Mouse (Mus musculus): ENCODE results near the gene Zan. TPM values are rescaled to one million over a fixed set of nuclear protein-coding genes. Genes with fewer than 3 reads are reported as not detected.

The Zan gene
- polyA plus RNA-seq, 1 experiment, result 0.02 TPM

DNA sequence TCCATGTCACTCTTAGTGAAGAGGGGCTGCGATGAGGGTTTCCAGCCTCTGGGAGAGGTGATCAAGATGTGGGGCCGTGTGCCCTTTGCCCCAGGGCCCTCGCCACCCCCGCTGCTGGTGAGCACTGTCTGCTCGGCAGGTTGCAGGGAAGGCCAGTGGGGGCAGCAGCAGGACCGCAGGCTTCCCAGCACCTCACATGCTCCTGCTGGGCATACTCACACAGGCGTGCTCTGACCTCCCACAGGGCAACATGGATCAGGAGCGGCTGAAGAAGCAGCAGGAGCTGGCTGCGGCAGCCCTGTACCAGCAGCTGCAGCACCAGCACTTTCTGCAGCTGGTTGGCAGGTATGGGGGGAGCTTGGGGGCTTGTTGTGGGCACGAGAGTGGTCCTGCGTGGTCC lies 45.8 kb upstream of the Zan start:
- 93% methylated on average over 11 of the region's 11 CpGs for WGBS
- H3K4me1 ChIP-seq (ENCODE audit: control insufficient read depth, insufficient read depth, insufficient read length), result no peaks in the 10 kb centered on the region
- TF ChIP-seq POLR2A (IDR thresholded peaks at IDR 0.05; ENCODE audit: low read depth, low read length) (no peak), CTCF (IDR thresholded peaks at IDR 0.05; ENCODE audit: extremely low read depth, insufficient read depth, insufficient read length, insufficient replicate concordance) (no peak)
- H3K27ac ChIP-seq (ENCODE audit: insufficient read depth, low read length), result no peak overlapping the region
- no peak overlapping the region for H3K4me3 ChIP-seq (ENCODE audit: extremely low read depth, insufficient read depth, insufficient read length)
- DNase-seq (ENCODE audit: low read depth in 1 of 2, low spot score in 2 of 2), result no peak
- peaks cover 82% of the 10 kb centered on the region for H3K36me3 ChIP-seq (ENCODE audit: control insufficient read depth, insufficient read depth, low read length)
- no peaks in the 10 kb centered on the region for H3K27me3 ChIP-seq (ENCODE audit: control insufficient read depth, insufficient read depth, low read length)

GRCm38 (mm10) chr5:137521861-137522260 lies 45.0 kb upstream of the Zan start:
- no peak overlapping the region for H3K4me3 ChIP-seq (ENCODE audit: extremely low read depth, insufficient read depth, insufficient read length)
- no peaks in the 10 kb centered on the region for H3K4me1 ChIP-seq (ENCODE audit: control insufficient read depth, insufficient read depth, insufficient read length)
- H3K36me3 ChIP-seq (ENCODE audit: control insufficient read depth, insufficient read depth, low read length), result peaks cover 76% of the 10 kb centered on the region
- H3K27ac ChIP-seq (ENCODE audit: insufficient read depth, low read length), result no peak overlapping the region
- 87% methylated on average over 9 of the region's 9 CpGs for WGBS
- TF ChIP-seq POLR2A (IDR thresholded peaks at IDR 0.05; ENCODE audit: low read depth, low read length) (no peak), CTCF (IDR thresholded peaks at IDR 0.05; ENCODE audit: extremely low read depth, insufficient read depth, insufficient read length, insufficient replicate concordance) (no peak)
- no peak for DNase-seq (ENCODE audit: low read depth in 1 of 2, low spot score in 2 of 2)
- H3K27me3 ChIP-seq (ENCODE audit: control insufficient read depth, insufficient read depth, low read length), result no peaks in the 10 kb centered on the region

DNA sequence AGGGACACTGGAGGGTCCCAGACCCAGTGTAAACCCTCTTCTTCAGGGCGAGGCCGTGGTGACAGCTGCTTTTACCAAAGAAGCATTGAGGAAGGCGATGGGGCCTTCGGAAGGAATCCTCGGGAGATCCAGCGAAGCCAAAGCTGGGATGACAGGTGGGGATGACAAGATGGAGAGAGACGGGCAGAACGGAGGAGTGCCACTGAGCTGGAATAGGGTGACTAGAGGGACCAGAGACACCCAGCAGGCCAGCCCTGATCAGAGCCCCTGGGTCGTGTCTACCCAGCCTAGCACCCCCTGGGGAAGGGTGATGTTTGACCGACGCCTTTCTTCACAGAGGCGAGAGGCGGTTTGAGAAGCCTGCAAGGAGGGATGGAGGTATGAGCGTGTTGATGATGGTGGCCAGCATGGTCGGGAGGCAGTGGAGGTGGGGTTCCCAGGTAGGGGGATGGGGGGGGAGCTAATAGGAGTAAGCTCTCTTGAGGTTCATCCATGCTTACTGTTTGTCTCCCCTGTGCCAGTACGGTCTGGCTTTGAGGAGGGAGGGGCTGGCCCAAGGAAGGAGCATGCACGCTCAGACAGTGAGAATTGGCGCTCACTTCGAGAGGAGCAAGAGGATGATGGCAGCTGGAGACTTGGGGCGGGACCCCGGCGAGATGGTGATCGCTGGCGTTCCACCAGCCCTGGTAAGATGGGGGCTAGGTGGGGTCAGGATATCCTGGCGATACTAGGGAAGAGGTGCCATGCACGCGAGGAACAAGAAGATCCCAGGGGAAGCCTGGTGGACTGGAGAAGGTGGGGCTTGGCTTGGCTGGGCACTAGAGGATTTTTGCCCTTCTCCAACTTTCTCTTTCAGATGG lies 43.1 kb upstream of the Zan start:
- 95% methylated on average over 27 of the region's 27 CpGs for WGBS
- TF ChIP-seq CTCF (IDR thresholded peaks at IDR 0.05; ENCODE audit: extremely low read depth, insufficient read depth, insufficient read length, insufficient replicate concordance) (no peak), POLR2A (IDR thresholded peaks at IDR 0.05; ENCODE audit: low read depth, low read length) (no peak)
- Histone ChIP-seq H3K36me3 (ENCODE audit: control insufficient read depth, insufficient read depth, low read length) (peaks cover 60% of the 10 kb centered on the region), H3K27me3 (ENCODE audit: control insufficient read depth, insufficient read depth, low read length) (no peaks in the 10 kb centered on the region), H3K4me3 (ENCODE audit: extremely low read depth, insufficient read depth, insufficient read length) (no peak overlapping the region), H3K4me1 (ENCODE audit: control insufficient read depth, insufficient read depth, insufficient read length) (peaks cover 2% of the 10 kb centered on the region; the same call in 1 of the 2 replicates), H3K27ac (ENCODE audit: insufficient read depth, low read length) (no peak overlapping the region)
- DNase-seq (ENCODE audit: low read depth in 1 of 2, low spot score in 2 of 2), result no peak

GRCm38 (mm10) chr5:137518436-137518835 lies 41.6 kb upstream of the Zan start, which contains the start of gene Gigyf1:
Gigyf1 (plus strand) TSS chr5:137518548.
- Histone ChIP-seq H3K27me3 (ENCODE audit: control insufficient read depth, insufficient read depth, low read length) (no peaks in the 10 kb centered on the region), H3K36me3 (ENCODE audit: control insufficient read depth, insufficient read depth, low read length) (peaks cover 45% of the 10 kb centered on the region), H3K4me1 (ENCODE audit: control insufficient read depth, insufficient read depth, insufficient read length) (peaks cover 5% of the 10 kb centered on the region; the same call in 1 of the 2 replicates), H3K27ac (ENCODE audit: insufficient read depth, low read length) (no peak within 1 kb of the TSS), H3K4me3 (ENCODE audit: extremely low read depth, insufficient read depth, insufficient read length) (no peak within 1 kb of the TSS)
- no peak for DNase-seq (ENCODE audit: low read depth in 1 of 2, low spot score in 2 of 2)
- 95% methylated on average over 5 of the region's 5 CpGs for WGBS
- TF ChIP-seq CTCF (IDR thresholded peaks at IDR 0.05; ENCODE audit: extremely low read depth, insufficient read depth, insufficient read length, insufficient replicate concordance), result peak; percentile 57; the same call in 1 of the 2 replicates
- no peak for TF ChIP-seq POLR2A (IDR thresholded peaks at IDR 0.05; ENCODE audit: low read depth, low read length)

GRCm38 (mm10) chr5:137514811-137515210 lies 37.9 kb upstream of the Zan start:
- Histone ChIP-seq H3K27me3 (ENCODE audit: control insufficient read depth, insufficient read depth, low read length) (no peaks in the 10 kb centered on the region), H3K36me3 (ENCODE audit: control insufficient read depth, insufficient read depth, low read length) (peaks cover 10% of the 10 kb centered on the region), H3K4me3 (ENCODE audit: extremely low read depth, insufficient read depth, insufficient read length) (no peak overlapping the region), H3K4me1 (ENCODE audit: control insufficient read depth, insufficient read depth, insufficient read length) (peaks cover 15% of the 10 kb centered on the region; the same call in 1 of the 2 replicates), H3K27ac (ENCODE audit: insufficient read depth, low read length) (no peak overlapping the region)
- no peak for TF ChIP-seq POLR2A (IDR thresholded peaks at IDR 0.05; ENCODE audit: low read depth, low read length)
- TF ChIP-seq CTCF (IDR thresholded peaks at IDR 0.05; ENCODE audit: extremely low read depth, insufficient read depth, insufficient read length, insufficient replicate concordance), result no peak
- WGBS, result 88% methylated on average over 3 of the region's 3 CpGs
- no peak for DNase-seq (ENCODE audit: low read depth in 1 of 2, low spot score in 2 of 2)

DNA sequence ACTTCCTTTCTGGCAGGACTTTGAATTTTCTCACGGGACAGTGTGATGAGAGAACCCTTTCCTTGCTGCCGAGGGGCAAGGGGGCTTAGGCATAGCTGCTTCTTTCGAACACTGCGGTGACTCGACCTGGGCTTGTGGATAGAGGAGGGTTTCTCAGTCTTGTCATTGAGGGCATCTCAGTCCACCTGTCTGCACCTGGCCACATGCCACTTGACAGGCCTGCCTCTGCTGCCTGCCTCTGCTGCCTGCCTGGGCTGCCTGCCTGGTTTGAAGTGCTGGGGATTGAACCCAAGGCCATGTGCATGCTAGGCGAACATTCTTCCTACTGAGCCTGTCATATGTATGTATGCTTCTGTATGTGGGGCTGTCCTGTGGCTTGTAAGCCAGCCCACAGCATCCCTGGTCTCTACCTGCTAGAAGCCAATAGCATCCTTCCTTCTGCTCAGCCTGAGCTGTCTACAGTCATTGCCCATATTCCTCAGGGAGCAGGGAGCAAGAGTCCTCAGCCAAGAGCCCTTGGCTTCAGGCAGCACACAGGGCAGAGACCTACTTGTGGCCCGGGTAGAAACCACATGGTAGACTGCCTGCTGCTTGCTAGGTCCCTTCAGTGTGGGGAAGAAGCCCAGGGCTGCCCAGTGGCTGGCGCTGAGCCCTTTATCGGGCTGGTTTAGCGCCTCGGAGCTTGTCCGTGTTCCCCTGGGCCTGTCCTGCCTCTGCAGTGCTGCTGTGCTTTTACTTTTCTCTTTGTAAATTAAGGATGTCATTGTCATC lies 37.3 kb upstream of the Zan start:
- no peak for TF ChIP-seq POLR2A (IDR thresholded peaks at IDR 0.05; ENCODE audit: low read depth, low read length)
- no peak for TF ChIP-seq CTCF (IDR thresholded peaks at IDR 0.05; ENCODE audit: extremely low read depth, insufficient read depth, insufficient read length, insufficient replicate concordance)

More for the DNA sequence above, 37.3 kb upstream of the Zan start:
- H3K4me1 ChIP-seq (ENCODE audit: control insufficient read depth, insufficient read depth, insufficient read length), result peaks cover 18% of the 10 kb centered on the region; the same call in 1 of the 2 replicates
- peaks cover 3% of the 10 kb centered on the region for H3K36me3 ChIP-seq (ENCODE audit: control insufficient read depth, insufficient read depth, low read length)
- WGBS, result 81% methylated on average over 12 of the region's 12 CpGs
- no peak for DNase-seq (ENCODE audit: low read depth in 1 of 2, low spot score in 2 of 2)
- no peaks in the 10 kb centered on the region for H3K27me3 ChIP-seq (ENCODE audit: control insufficient read depth, insufficient read depth, low read length)
- no peak overlapping the region for H3K27ac ChIP-seq (ENCODE audit: insufficient read depth, low read length)
- H3K4me3 ChIP-seq (ENCODE audit: extremely low read depth, insufficient read depth, insufficient read length), result no peak overlapping the region

Measured in spleen, adult 2 months (tissue).